Mouse (Mus musculus) kidney, adult 2 months (tissue): Measurements from ENCODE around the gene Btrc. TPM values are rescaled to one million over a fixed set of nuclear protein-coding genes. Genes with fewer than 3 reads are reported as not detected.

Experiments used
- DNase-seq: peaks from one replicate; pipeline ENCODE4 v3.0.0; 2021
- H3K27ac ChIP-seq: fragments of 200-500 bp; 2 replicates; pipeline ENCODE4 v1.5.1; 2012; ENCODE audit warnings: low read depth, low read length, control low read depth, inconsistent platforms; ENCODE audit not compliant: insufficient read depth
- H3K27me3 ChIP-seq: fragments of 200-500 bp; replicated peaks from 2 replicates; pipeline ENCODE4 v1.6.1; 2012; ENCODE audit warnings: mild to moderate bottlenecking, moderate library complexity, low read length, inconsistent platforms; ENCODE audit not compliant: control insufficient read depth, insufficient read depth
- H3K36me3 ChIP-seq: fragments of 200-500 bp; 2 replicates; pipeline ENCODE4 v1.6.1; 2012; ENCODE audit warnings: mild to moderate bottlenecking, moderate library complexity, low read length, inconsistent platforms; ENCODE audit not compliant: control insufficient read depth, insufficient read depth
- H3K4me1 ChIP-seq: fragments of 200-500 bp; 2 replicates; pipeline ENCODE4 v1.6.1; 2011; ENCODE audit warnings: low read length; ENCODE audit not compliant: control insufficient read depth, insufficient read depth
- H3K4me3 ChIP-seq: fragments of 200-500 bp; 2 replicates; pipeline ENCODE4 v1.5.1; 2011; ENCODE audit warnings: mild to moderate bottlenecking, low read depth, low read length, control low read depth; ENCODE audit not compliant: insufficient read depth
- CTCF ChIP-seq: fragments of 200-500 bp; conservative IDR thresholded peaks from 2 replicates; pipeline ENCODE4 v1.5.1; 2011; ENCODE audit warnings: low read depth, mild to moderate bottlenecking, control low read depth, low read length, moderate library complexity, mixed read lengths; ENCODE audit not compliant: insufficient read depth, insufficient read length
- POLR2A ChIP-seq: fragments of 200-500 bp; IDR thresholded peaks from one replicate; pipeline ENCODE4 v1.6.1; 2011; ENCODE audit warnings: low read depth, low read length, control low read depth
- WGBS: fragments of 180-500 bp; shearing (Covaris S2); methylation state at CpG from one replicate; pipeline ENCODE4 v1.1.7; 2018; 5-methylcytosine and 5-hydroxymethylcytosine counted together
- polyA plus RNA-seq: library from polyadenylated mRNA; depleted of rRNA; stranded (reverse); fragments of >200 nt; gene quantifications from 2 replicates; pipeline ENCODE4 v1.2.3, GENCODE M21; 2012

The Btrc gene
- polyA plus RNA-seq, 1 experiment: 23.4 TPM

- WGBS: 69% methylated on average over 6 of the region's 6 CpGs
- Histone ChIP-seq H3K36me3 (peaks cover 2% of the 10 kb centered on the region), H3K27ac (no peak overlapping the region), H3K4me3 (no peak overlapping the region), H3K4me1 (no peaks in the 10 kb centered on the region), H3K27me3 (no peaks in the 10 kb centered on the region)
- TF ChIP-seq CTCF (no peak), POLR2A (no peak)
- DNase-seq: no peak
Measured at GRCm38 (mm10) chr19:45531554-45531953, 168.0 kb downstream of the Btrc start.

- no peak overlapping the region for H3K4me3 ChIP-seq
- no peaks in the 10 kb centered on the region for H3K4me1 ChIP-seq
- no peak for DNase-seq
- 65% methylated on average over 7 of the region's 7 CpGs for WGBS
- TF ChIP-seq POLR2A: no peak
- TF ChIP-seq CTCF: no peak
- no peaks in the 10 kb centered on the region; the same call in 1 of the 2 replicates for H3K36me3 ChIP-seq
- no peak overlapping the region for H3K27ac ChIP-seq
- H3K27me3 ChIP-seq: no peaks in the 10 kb centered on the region
Measured at GRCm38 (mm10) chr19:45533617-45534016, 170.1 kb downstream of the Btrc start.

GRCm38 (mm10) chr19:45535214-45535735, 171.7 kb downstream of the Btrc start:
- H3K4me1 ChIP-seq: no peaks in the 10 kb centered on the region
- DNase-seq: no peak
- TF ChIP-seq CTCF: no peak
- TF ChIP-seq POLR2A: no peak
- no peaks in the 10 kb centered on the region for H3K27me3 ChIP-seq
- 57% methylated on average over 8 of the region's 8 CpGs for WGBS
- no peak overlapping the region for H3K4me3 ChIP-seq
- no peaks in the 10 kb centered on the region for H3K36me3 ChIP-seq
- no peak overlapping the region for H3K27ac ChIP-seq

DNA sequence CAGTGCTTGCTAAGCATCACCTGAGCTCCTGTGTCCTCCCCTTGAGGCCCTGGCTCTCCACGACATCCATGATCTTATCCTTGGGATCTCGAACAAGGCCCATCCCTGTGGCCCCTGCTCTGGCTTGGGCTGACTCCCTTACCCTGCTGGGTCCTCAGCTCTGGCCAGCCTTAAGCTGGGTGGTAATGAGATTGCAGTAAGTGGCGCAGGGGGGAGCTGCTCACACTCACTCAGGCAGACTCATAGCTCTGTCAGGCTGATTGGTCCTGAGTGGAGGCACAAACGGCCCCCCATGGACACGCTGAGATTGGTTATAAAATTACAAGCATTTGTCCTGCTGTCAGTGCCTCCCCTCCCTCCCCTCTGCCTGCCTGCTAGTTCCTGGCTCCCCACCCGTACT, 172.4 kb downstream of the Btrc start:
- Histone ChIP-seq H3K27me3 (no peaks in the 10 kb centered on the region), H3K36me3 (no peaks in the 10 kb centered on the region), H3K4me3 (no peak overlapping the region), H3K27ac (no peak overlapping the region), H3K4me1 (no peaks in the 10 kb centered on the region)
- DNase-seq: no peak
- TF ChIP-seq POLR2A (no peak), CTCF (no peak)
- WGBS: 56% methylated on average over 6 of the region's 6 CpGs

- Histone ChIP-seq H3K27ac (no peak overlapping the region), H3K36me3 (no peaks in the 10 kb centered on the region), H3K27me3 (no peaks in the 10 kb centered on the region), H3K4me3 (no peak overlapping the region), H3K4me1 (no peaks in the 10 kb centered on the region)
- DNase-seq: peak; percentile 69
- WGBS: 37% methylated on average over 1 of the region's 1 CpGs
- no peak for TF ChIP-seq POLR2A
- TF ChIP-seq CTCF: peak; percentile 84
Measured at GRCm38 (mm10) chr19:45537505-45537904, 174.0 kb downstream of the Btrc start.

GRCm38 (mm10) chr19:45540657-45541408, 177.3 kb downstream of the Btrc start:
- WGBS: 50% methylated on average over 8 of the region's 8 CpGs
- DNase-seq: no peak
- Histone ChIP-seq H3K36me3 (no peaks in the 10 kb centered on the region), H3K27ac (no peak overlapping the region), H3K4me3 (no peak overlapping the region), H3K27me3 (no peaks in the 10 kb centered on the region), H3K4me1 (no peaks in the 10 kb centered on the region)
- TF ChIP-seq POLR2A: no peak
- no peak for TF ChIP-seq CTCF

- DNase-seq: peak; percentile 19
- WGBS: 2% methylated on average over 56 of the region's 58 CpGs
- Histone ChIP-seq H3K27ac (no peak overlapping the region), H3K4me1 (no peaks in the 10 kb centered on the region), H3K4me3 (peak overlapping the region; percentile 26; the same call in 1 of the 2 replicates), H3K36me3 (no peaks in the 10 kb centered on the region), H3K27me3 (no peaks in the 10 kb centered on the region)
- TF ChIP-seq CTCF (no peak), POLR2A (no peak)
Measured at GRCm38 (mm10) chr19:45541409-45542041, 178.0 kb downstream of the Btrc start.
